Mouse (Mus musculus) neural tube, embryonic 14.5 days (tissue): ENCODE measurements at regions not wholly inside any gene's neighbourhood (a gene's known extent, or its start where the extent isn't known, plus 50 kb on each side); places are given as distances from the start of the nearest gene placed in this dataset.

Experiments
- ATAC-seq: fragments of 200-750 bp; cut with Nextera tagmentation; 2 replicates; pipeline ENCODE4 v1.8.0; 2017; ENCODE audit warnings: low read depth, mild to moderate bottlenecking, moderate TSS enrichment, moderate library complexity
- H3K27ac ChIP-seq: fragments of 300-500 bp; sonication (generic); 2 replicates; pipeline ENCODE4 v1.5.1; 2014; ENCODE audit warnings: low read depth, mild to moderate bottlenecking, control low read depth, low read length, moderate library complexity, mixed read lengths
- H3K27me3 ChIP-seq: fragments of 300-500 bp; sonication (generic); 2 replicates; pipeline ENCODE4 v1.6.1; 2014; ENCODE audit warnings: low read length; ENCODE audit not compliant: control insufficient read depth, insufficient read depth
- H3K36me3 ChIP-seq: fragments of 300-500 bp; sonication (generic); 2 replicates; pipeline ENCODE4 v1.6.1; 2014; ENCODE audit warnings: low read length, mixed read lengths; ENCODE audit not compliant: control insufficient read depth, insufficient read depth
- H3K4me1 ChIP-seq: fragments of 300-500 bp; sonication (generic); 2 replicates; pipeline ENCODE4 v1.6.1; 2014; ENCODE audit warnings: low read length; ENCODE audit not compliant: control insufficient read depth, insufficient read depth
- H3K4me2 ChIP-seq: fragments of 300-500 bp; sonication (generic); 2 replicates; pipeline ENCODE4 v1.6.1; 2014; ENCODE audit warnings: mild to moderate bottlenecking, low read depth, low read length, control low read depth
- H3K4me3 ChIP-seq: fragments of 300-500 bp; sonication (generic); 2 replicates; pipeline ENCODE4 v1.5.1; 2014; ENCODE audit warnings: low read depth, low read length, control low read depth, mixed read lengths
- H3K9ac ChIP-seq: fragments of 300-500 bp; sonication (generic); replicated peaks from 2 replicates; pipeline ENCODE4 v1.6.1; 2014; ENCODE audit warnings: low read depth, mild to moderate bottlenecking, control low read depth, low read length, mixed read lengths
- H3K9me3 ChIP-seq: fragments of 300-500 bp; sonication (generic); 2 replicates; pipeline ENCODE4 v1.6.1; 2016; ENCODE audit warnings: low read length; ENCODE audit not compliant: control insufficient read depth
- WGBS: fragments of 180-500 bp; shearing (Covaris S2); extraction: QIAGEN DNeasy Blood & Tissue Kit; methylation state at CpG from one replicate; pipeline ENCODE4 v1.1.7; 2014; 5-methylcytosine and 5-hydroxymethylcytosine counted together

- Histone ChIP-seq H3K27ac (no peak overlapping the region), H3K4me2 (no peak overlapping the region), H3K27me3 (no peaks in the 10 kb centered on the region), H3K4me1 (peaks cover 25% of the 10 kb centered on the region; the same call in 1 of the 2 replicates), H3K9ac (no peak overlapping the region), H3K4me3 (no peak overlapping the region), H3K36me3 (no peaks in the 10 kb centered on the region), H3K9me3 (no peaks in the 10 kb centered on the region)
- WGBS = 31% methylated on average over 16 of the region's 16 CpGs
- ATAC-seq = no peak
Measured at GRCm38 (mm10) chr12:12684481-12685216, 257.1 kb downstream of the Mycn start.

DNA sequence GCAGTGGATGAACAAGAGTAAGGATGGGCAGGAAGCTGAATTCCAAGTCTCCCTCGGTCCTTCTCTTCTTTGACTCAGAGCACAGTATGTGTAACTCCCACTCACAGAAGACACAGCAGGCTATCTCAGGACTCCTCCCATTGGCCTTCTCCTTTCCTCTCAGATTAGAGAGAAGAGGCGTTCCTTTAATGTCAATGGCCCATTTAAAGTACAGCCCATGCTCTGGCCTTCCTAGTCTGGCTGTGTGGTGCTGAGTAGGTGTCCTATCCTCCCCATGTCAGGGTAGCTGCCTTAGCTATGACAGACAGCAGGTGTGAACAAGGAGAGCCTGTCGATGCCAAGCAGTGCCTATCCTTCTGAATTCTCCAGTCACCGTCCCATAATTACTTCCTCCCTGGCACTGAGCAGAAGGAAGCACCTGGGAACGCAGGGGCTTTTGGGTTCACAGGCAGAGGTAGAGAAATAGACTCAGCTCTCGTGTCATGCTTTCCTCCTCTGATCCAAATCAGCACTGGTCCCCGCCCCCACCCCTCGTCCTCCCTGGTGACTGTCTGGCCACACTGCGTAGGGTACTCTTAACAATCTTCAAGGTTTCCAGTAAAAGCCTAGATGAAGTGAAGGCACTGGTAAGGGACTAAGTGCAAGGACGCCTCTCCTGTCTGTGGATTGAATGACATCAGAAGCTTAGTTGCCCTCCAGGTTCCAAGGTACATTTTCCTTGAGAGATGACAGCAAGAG, 257.8 kb downstream of the Mycn start:
- Histone ChIP-seq H3K27me3 (no peaks in the 10 kb centered on the region), H3K4me3 (no peak overlapping the region), H3K36me3 (no peaks in the 10 kb centered on the region), H3K27ac (no peak overlapping the region), H3K9ac (no peak overlapping the region), H3K9me3 (no peaks in the 10 kb centered on the region), H3K4me1 (peaks cover 25% of the 10 kb centered on the region; the same call in 1 of the 2 replicates), H3K4me2 (no peak overlapping the region)
- ATAC-seq = no peak
- WGBS = 33% methylated on average over 10 of the region's 10 CpGs

GRCm38 (mm10) chr12:12681101-12681500, 260.6 kb downstream of the Mycn start:
- ATAC-seq = peak; percentile 44
- peak overlapping the region; percentile 51; the same call in 1 of the 2 replicates for H3K9ac ChIP-seq
- no peaks in the 10 kb centered on the region for H3K36me3 ChIP-seq
- H3K27ac ChIP-seq = peak overlapping the region; percentile 90
- H3K27me3 ChIP-seq = no peaks in the 10 kb centered on the region
- WGBS = 4% methylated on average over 6 of the region's 6 CpGs
- 0 out of 2 replicates have a peak overlapping the region, but pooled peaks have one; percentile 18 for H3K4me3 ChIP-seq
- no peaks in the 10 kb centered on the region for H3K9me3 ChIP-seq
- peak overlapping the region; percentile 32 for H3K4me2 ChIP-seq
- peaks cover 25% of the 10 kb centered on the region; the same call in 1 of the 2 replicates for H3K4me1 ChIP-seq

- ATAC-seq = peak; percentile 90
- peaks cover 25% of the 10 kb centered on the region; the same call in 1 of the 2 replicates for H3K4me1 ChIP-seq
- WGBS = 2% methylated on average over 14 of the region's 14 CpGs
Measured at GRCm38 (mm10) chr12:12680371-12680921, 261.3 kb downstream of the Mycn start.

DNA sequence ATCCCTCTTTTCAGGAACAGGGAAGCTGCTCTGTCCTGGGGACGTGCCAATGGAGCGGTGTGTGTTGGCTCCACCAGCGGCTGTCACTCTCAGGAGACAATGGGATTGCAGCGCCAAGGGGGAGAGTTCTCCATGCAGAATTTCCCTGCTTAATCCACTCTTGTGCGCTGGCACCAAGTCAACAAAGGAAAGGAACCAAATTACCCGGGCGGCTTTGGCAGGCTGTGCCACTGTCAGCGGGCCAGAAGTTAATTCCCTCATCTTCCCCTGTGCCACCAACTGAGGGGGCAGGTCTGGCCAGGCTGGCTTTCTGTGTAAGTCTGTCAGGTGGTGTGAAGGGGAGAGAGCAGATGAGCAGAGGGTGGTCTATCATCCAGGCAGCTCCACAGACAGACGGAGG, 265.0 kb downstream of the Mycn start:
- peak; percentile 24; the same call in 1 of the 2 replicates for ATAC-seq

More at GRCm38 (mm10) chr12:12680371-12680921, 261.3 kb downstream of the Mycn start:
- H3K27me3 ChIP-seq = no peaks in the 10 kb centered on the region
- H3K9ac ChIP-seq = peak overlapping the region; percentile 51
- H3K4me3 ChIP-seq = peak overlapping the region; percentile 18
- H3K9me3 ChIP-seq = no peaks in the 10 kb centered on the region
- peak overlapping the region; percentile 32 for H3K4me2 ChIP-seq
- peak overlapping the region; percentile 90 for H3K27ac ChIP-seq
- H3K36me3 ChIP-seq = no peaks in the 10 kb centered on the region

GRCm38 (mm10) chr12:12669931-12670330, 271.8 kb downstream of the Mycn start:
- Histone ChIP-seq H3K36me3 (no peaks in the 10 kb centered on the region), H3K9ac (no peak overlapping the region), H3K27ac (no peak overlapping the region), H3K4me1 (no peaks in the 10 kb centered on the region), H3K4me2 (no peak overlapping the region), H3K4me3 (no peak overlapping the region), H3K27me3 (no peaks in the 10 kb centered on the region), H3K9me3 (no peaks in the 10 kb centered on the region)
- no peak for ATAC-seq
- WGBS = 81% methylated on average over 5 of the region's 5 CpGs

More for the DNA sequence above, 265.0 kb downstream of the Mycn start:
- Histone ChIP-seq H3K9me3 (no peaks in the 10 kb centered on the region), H3K27me3 (no peaks in the 10 kb centered on the region), H3K4me1 (peaks cover 14% of the 10 kb centered on the region; the same call in 1 of the 2 replicates), H3K36me3 (no peaks in the 10 kb centered on the region), H3K9ac (no peak overlapping the region), H3K4me3 (no peak overlapping the region), H3K27ac (no peak overlapping the region), H3K4me2 (no peak overlapping the region)
- WGBS = 45% methylated on average over 9 of the region's 9 CpGs

GRCm38 (mm10) chr12:12668919-12669318, 272.8 kb downstream of the Mycn start:
- Histone ChIP-seq H3K27ac (no peak overlapping the region), H3K4me3 (no peak overlapping the region), H3K27me3 (no peaks in the 10 kb centered on the region), H3K9ac (no peak overlapping the region), H3K4me1 (no peaks in the 10 kb centered on the region), H3K4me2 (no peak overlapping the region), H3K36me3 (no peaks in the 10 kb centered on the region), H3K9me3 (no peaks in the 10 kb centered on the region)
- WGBS = 72% methylated on average over 4 of the region's 4 CpGs
- no peak for ATAC-seq

DNA sequence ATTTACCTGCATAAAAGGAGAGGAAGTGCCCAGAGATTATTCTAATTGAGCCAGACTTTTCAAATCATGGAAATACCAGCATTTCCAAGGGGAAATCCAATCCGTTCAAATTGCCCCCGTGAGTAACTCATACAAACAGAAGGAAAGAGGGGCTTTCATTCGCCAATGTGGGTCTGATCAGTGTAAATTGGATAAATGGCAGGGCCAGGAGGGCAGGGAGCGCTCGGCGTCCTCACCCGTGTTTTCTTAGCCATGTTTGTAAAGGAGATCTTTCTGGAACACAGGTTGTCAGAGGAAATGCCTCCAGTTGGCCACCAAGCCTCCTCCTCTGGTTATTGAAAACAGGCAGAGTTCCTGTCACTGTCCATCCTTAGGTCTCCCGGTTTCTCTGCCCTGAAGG, 286.1 kb downstream of the Mycn start:
- 85% methylated on average over 8 of the region's 8 CpGs for WGBS
- Histone ChIP-seq H3K27ac (no peak overlapping the region), H3K9ac (no peak overlapping the region), H3K4me2 (no peak overlapping the region), H3K9me3 (no peaks in the 10 kb centered on the region), H3K4me3 (no peak overlapping the region), H3K27me3 (no peaks in the 10 kb centered on the region), H3K4me1 (no peaks in the 10 kb centered on the region), H3K36me3 (no peaks in the 10 kb centered on the region)
- no peak for ATAC-seq

GRCm38 (mm10) chr12:12655184-12655583, 286.5 kb downstream of the Mycn start:
- Histone ChIP-seq H3K27me3 (no peaks in the 10 kb centered on the region), H3K4me2 (no peak overlapping the region), H3K9me3 (no peaks in the 10 kb centered on the region), H3K9ac (no peak overlapping the region), H3K4me3 (no peak overlapping the region), H3K36me3 (no peaks in the 10 kb centered on the region), H3K4me1 (no peaks in the 10 kb centered on the region), H3K27ac (no peak overlapping the region)
- ATAC-seq = no peak
- WGBS = 71% methylated on average over 9 of the region's 10 CpGs
